Mouse (Mus musculus) lung, postnatal 0 days (tissue): ENCODE measurements at regions not wholly inside any gene's neighbourhood (a gene's known extent, or its start where the extent isn't known, plus 50 kb on each side); places are given as distances from the start of the nearest gene placed in this dataset.

Experiments
- CTCF ChIP-seq: IDR thresholded peaks from 2 replicates; pipeline ENCODE4 v1.5.1; 2016; ENCODE audit warnings: antibody characterized with exemption, mild to moderate bottlenecking
- EP300 ChIP-seq: IDR thresholded peaks from 2 replicates; pipeline ENCODE4 v1.6.1; 2016; ENCODE audit warnings: antibody characterized with exemption, mild to moderate bottlenecking, control low read depth

GRCm38 (mm10) chr7:129694168-129694567 is 102.5 kb downstream of the Wdr11 start:
- TF ChIP-seq CTCF (peak; percentile 32; the same call in 1 of the 2 replicates), EP300 (peak; percentile 74)
